Mouse (Mus musculus) brain, embryonic 18.5 days (tissue): ENCODE measurements around the gene Trim15.

Experiments used
- DNase-seq: peaks from one replicate; pipeline ENCODE4 v3.0.0-alpha.2; 2012; ENCODE audit warnings: low read depth, low spot score

Gene Trim15

DNA sequence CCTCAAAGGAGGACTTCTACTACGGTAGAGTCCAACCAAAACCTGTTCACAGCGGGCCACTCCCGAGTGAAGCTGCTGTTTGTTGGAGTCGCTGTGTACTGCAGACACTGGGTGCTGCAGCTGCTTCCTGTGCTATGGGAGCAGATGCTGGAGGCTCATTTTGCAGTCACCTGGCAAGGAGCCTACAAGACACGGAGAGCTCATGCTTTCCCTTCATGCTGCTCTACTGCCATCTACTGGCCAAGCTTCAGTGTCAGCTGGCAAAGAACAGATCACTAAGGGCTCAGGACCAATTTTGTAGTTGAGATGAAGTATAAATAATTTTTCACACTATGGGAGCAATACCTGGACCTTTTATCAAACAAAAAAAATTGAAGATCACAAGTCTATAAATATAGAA, 41.0 kb downstream of the Trim15 start:
- DNase-seq, result peak; percentile 54

- no peak for DNase-seq
Measured at GRCm38 (mm10) chr17:36825525-36825924, 41.5 kb downstream of the Trim15 start.

- no peak for DNase-seq
Measured at GRCm38 (mm10) chr17:36824005-36824404, 43.0 kb downstream of the Trim15 start.

- DNase-seq, result no peak
Measured at GRCm38 (mm10) chr17:36811871-36812270, 55.1 kb downstream of the Trim15 start, which contains the start of gene H2-M10.6. TSS of gene H2-M10.6 (plus strand) at chr17:36812171.
